Mouse (Mus musculus) 416B (cell line): ENCODE data around the gene Tmem268.
A peak's percentile ranks its signal among the peaks of the same experiment; 100 is the strongest.

Experiments used
- DNase-seq: peaks from one replicate; pipeline ENCODE4 v3.0.0; 2011; ENCODE audit warnings: low read depth

Tmem268 gene

DNA sequence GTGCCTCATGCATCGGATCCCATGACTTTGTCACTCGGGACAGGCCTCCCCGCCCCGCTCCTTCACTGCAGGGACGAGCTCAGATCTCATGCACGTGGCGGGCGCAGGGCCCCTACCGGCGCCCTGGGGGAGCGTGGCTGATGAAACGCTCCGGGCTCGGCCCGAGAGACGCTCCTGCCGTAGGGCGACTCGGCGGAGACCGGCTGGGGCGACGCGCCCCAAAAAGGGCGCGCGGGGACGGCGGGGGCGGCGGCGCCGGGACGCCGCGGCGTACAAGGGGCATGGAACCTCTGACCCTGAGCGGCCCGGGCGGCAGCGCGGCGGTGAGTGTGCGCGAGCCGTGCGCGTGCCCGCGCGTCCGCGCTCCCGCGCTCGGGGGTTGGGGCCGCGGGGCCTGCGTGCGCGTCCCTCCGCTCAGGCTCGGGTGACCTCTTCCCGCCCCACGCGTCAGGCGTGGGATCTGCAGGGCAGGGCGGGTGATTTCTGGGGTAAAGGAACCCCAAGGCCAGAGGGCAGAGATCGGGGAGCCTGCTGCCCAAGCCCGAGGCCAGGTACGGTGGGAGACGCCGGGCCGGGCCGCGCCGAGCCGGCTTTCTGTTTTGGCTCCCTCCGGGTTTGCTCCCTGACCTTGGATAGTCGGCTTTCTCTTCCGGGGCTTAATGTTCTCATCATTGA, at the start of gene Tmem268:
Tmem268 (plus strand) TSS at position 375 of the 675 bp plus-strand sequence.
- DNase-seq: peak; percentile 60

DNA sequence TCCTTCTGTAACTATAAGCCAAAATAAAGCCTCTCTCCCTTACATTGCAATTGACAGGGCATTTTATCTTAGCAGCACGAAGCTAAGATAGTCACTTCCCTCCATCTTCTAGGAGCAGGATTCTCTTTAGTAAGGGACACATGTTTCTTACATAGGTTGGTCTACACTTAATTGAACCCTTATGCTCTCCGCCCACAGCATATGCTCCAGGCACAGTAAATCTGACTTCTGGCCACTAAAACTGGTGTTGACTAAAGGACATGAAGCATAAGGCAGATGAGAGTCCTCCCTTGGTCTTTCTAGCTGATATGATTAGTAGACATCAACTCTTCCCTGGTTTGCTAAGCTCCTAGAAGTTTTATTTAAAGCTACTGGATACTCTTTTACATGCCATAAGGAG, 45.7 kb upstream of the Tmem268 start:
- no peak for DNase-seq

DNA sequence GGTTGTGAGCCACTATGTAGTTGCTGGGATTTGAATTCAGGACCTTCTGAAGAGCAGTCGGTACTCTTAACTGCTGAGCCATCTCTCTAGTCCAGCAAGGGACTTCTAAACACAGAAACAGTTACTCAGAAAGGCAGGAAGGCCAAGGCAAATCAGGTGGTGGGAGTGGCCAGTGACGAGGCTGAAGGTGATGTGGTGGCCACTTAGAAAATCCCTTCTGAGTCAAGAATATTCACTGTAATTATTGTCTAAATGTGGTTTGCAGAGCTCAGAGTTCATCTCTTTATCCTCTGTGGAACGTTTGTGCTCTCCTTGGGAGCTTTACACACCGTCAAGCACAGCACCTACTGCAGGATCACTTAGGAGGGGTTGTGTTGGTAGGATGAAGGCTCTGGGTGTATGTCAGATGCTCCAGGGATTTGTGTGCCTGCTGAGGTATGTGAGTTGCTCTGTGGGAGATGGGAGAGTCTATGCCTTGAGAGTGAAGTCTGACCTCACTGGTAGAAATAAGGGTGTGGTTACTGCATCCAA, 44.1 kb upstream of the Tmem268 start:
- no peak for DNase-seq

DNA sequence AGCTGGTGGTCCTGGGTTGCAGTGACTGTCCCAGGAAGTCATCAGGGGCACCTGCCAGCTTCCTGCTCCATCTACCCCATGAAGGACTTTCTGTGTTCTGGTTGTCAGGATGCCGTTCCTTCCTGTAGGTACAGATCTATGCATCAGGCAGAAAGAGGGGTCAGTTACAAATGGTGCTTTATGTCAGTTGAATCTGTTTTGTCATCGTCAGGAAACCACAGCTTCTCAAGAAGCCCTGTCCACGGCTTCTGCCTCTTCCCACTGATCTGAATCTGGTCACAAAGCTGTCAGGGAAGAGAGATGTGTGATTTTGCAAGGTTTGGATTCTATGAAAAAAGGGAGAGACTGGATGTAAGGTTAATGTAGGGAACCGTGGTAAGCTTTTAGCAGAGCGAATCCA, 43.6 kb upstream of the Tmem268 start:
- peak; percentile 12 for DNase-seq

DNA sequence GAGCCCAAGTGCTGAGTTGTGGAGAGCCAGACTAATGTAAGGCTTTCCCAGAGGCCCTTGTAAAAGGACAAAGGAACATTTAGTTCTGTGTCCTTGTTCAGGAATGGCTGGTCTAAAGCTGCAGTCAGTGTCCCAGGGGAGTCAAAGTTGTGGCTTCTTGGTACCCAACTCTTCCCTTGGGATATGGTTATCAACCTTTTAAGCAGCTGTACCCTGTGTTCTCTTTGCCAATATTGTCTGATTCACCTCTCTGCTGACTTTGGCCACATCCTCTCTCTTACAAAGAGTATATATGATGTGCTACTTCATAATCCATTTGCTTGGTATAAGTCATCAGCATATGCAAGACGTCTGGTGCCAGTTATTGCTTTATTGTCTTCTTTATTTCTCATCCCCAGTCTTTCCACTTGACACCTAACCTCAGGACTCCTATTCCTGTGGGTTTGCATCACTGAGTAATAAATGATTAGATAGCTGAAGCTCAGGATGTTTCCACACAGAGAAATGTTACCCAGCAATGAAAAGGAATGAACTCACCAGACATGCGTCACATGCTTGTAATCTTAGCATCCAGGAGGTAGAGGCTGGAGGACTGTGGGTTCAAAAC, 36.7 kb upstream of the Tmem268 start:
- no peak for DNase-seq

DNA sequence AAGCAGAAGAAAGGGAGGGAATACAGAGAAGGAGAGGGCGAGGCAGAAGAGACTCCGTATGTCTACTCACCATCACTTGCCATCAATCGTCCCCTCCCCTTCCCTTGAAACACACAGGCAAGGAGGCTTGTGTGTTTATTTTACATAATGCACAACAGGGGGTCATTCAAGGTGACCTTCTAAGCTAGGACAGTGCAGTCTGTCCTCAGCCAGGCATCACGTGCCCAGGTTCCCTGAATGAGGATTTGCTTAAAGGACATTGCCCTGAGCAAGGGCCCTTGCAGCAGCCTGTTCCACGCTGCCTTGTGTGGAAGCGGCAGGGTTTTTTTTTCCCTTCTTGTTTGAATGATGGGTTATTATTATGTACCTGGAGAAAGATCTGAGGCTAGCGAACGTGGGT, 33.1 kb upstream of the Tmem268 start:
- no peak for DNase-seq

DNA sequence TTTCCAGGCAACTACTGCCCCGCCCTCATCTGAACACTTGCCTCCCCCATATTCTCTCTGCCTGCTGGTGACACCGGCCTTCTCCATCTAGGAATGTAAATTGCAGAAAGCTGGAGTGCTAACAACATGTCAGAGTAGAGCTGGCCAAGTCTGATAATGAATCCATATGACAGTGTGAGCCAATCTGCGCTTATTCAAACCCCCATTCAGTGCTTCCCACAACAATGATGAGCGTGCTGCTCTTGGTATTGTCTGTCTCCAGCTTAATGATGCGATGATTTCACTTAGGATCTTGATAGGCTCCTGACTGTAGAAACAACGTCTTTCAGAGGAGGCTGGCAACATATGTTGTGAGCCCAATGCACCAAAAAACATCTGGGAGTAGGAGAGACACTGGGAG, 29.6 kb upstream of the Tmem268 start:
- DNase-seq: no peak

DNA sequence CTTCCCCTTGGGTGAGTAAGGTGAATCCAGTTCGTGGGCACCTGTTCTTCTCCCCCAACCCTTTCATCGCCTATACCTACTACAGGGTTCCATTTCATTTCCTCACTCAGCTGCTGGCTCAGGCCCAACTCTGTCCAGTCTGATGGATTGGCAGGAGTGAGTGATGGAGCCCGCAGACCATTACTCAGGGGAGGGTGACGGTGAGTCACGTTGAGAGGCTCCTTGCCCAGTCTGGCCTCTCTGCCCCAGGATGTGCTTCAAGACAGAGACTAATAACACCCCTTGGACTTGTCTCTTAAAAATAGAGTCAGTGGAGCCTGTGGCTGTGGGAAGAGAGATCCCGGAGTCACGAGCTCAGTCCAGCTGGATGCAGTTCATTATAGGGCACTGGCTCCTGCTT, 28.2 kb upstream of the Tmem268 start:
- no peak for DNase-seq

DNA sequence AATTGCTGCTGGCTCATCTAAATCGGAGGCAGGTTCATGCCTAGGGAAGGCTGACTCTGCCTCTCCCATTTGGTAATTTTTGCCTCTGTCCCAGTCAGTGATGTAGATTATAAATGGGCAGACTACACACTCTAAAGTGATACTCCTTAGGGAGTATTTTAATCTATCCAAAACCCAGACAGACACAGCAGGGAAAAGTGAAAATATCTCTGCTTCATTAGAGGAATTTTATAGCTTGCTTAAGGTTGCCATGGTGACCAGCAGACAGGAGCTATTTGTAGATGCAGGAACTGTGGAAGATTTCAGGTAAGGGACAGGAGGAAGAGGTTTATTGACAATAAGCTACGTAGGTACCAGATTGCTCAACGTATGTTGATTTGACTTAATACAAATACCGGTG, 21.0 kb upstream of the Tmem268 start:
- no peak for DNase-seq

DNA sequence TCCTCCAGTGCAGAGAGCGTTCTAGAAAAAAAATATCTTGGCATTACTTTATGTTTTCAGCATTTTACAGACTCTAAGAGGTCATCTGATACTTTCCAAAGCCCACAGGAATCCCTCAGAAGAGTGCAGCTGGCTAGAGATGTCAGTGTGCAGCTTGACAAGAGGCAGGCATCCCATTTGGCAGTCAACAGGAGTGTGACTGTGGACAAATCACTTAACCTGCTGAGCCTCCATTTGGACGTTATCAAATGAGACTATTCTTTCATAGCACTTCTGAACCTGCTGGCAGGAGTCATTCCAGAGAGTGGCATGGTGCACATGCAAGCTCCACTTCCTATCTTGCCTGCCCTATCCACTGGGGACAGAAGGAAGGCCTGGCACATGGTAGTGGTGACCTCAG, 16.4 kb upstream of the Tmem268 start:
- no peak for DNase-seq

DNA sequence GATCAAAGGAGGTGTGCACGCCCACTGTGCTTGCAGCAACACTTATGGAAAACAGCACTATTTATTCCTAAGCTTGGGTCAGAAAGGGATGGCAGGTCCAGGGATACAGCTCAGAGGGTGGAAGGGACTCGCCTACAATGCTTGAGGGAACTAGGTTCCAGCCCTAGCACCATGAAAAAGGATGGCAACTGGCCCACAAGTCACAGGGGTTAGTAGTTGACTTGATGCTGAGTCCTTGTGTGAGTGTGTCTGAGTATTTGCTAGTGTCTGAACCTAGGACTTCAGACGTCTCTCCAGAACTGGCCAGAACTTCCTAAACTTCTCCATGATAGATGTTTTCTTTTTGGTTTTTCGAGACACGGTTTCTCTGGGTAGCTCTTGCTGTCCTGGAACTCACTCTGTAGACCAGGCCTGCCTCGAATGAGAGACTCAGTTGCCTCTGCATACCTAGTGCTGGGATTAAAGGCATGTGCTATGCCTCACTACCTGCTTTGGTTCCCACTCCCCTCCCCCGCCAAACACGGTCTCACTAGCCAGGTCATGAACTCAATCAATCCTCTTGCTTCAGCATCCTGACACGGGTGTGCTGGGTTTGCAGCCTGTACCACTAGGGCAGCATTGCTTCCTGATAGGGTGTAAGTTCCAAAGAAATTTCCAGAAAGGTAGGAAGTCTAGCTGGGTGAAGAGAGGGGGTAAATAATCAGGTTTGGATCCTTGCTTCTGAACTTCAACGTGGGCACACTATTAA, 14.7 kb upstream of the Tmem268 start:
- no peak for DNase-seq

DNA sequence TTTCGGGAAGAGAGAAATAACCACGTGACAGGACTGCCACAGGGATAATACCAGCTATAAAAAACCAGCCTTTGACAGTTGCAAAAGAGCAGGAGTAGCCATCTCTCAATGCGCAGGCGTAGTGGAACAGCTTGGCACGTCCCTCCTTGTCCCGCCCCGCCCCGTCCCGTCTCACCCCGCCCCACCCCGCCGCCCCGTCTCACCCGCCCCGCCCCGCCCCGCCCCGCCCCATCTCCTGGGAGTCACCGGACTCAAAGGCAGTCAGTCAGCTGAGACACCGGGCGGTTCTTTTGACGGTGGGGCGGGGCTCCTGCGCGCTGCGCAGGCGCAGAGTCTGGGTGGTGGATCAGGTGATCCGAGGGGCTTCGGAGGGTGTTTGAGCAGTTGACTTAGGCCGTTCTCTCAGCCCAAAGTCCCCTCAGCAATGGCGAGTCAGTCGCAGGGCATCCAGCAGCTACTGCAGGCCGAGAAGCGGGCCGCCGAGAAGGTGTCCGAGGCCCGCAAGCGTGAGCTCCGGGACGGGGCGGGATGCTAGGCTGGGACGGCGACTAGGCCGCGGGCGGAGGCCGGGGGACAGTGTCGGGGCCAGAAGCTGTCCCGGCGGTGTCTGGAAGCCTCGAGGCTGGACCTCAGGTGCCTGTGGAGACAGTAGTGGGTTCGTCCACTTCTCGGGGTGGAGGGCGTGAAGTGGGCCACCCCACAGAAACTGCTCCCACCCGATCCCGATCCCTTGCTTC, 13.9 kb upstream of the Tmem268 start, which contains the start of gene Atp6v1g1:
Atp6v1g1 (plus strand) TSS at position 279 of the 737 bp plus-strand sequence.
- peak; percentile 91 for DNase-seq

DNA sequence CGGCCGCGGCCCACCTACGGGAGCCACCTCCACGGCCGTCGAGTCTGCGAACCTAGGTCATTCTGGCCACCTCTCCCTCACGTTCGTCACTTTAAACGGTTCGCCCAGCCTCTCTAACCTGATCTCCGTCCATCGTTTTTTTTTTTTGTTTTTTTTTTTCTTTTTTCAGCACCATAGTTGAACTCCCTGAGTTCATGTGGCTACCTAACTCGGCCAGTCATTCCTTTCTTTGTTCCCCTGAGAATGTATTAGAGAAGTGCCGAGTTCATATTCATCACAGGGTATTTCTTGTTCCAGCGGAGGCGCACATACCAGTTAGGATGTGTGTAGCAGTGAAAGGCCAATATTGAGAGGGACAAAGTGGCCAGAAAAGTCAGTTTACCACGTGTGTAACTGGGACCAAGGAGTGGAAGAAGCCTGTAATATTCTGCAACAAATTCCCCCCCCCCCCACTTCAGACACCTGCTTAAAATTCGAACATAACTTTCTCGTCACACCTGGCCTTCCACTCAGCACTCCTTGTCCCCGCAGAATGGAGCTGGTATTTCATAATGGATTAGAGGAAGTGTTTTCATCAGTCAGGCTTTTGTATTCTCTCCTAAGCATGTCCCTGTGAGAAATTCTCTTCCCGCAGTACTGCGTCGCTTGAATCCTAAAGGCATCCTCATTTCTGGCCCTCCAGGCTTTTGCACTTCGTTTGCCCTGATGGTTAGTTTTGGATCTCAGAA, 13.2 kb upstream of the Tmem268 start:
- DNase-seq: peak; percentile 18

DNA sequence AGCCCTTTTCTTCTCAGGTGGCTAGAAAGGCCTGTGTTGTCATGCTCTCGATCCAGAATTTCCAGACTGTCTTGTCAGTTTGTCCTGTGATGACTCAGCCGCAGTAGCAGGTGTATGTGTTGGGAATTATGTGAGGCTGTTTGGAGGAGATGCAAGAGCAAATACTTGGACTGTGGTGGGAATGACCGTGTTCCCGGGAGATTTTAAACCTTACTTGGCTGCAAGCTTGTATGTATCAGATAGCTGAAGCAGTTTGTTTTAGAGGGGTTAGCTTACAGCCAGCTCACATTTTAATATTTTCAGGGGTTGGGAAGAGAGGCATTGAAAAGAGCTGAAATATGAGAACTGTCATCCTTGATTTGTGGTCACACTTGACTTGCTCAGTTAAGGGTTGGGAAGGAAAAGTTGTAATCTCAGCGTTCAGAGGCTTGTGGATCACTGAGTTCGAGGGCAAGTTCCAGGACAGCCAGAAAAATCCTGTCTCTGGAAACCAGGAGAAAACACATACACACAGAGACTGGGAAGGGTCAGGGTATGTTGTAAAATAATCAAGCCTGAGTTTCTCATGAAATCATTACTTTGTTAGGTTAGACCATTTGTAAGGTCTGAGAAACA, 12.0 kb upstream of the Tmem268 start:
- DNase-seq: no peak

DNA sequence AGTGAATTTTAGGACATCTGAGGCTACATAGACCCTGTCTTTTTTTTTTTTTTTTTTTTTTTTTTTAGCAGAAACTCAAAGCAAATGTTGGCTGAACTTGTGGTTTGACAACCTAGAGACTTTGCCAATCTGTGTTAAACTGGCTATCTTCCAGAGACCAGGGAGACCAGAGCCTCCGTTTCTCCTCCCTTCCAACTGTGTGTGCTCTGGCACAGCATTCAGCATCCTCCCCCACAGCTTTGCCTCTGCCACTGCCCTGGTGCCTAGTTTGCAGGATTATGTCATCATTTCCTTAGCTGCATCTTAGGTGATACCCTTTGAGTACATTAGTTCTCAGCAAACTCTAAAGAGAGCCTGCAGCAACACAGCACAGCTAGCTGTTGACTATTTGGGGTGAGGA, 10.8 kb upstream of the Tmem268 start:
- peak; percentile 31 for DNase-seq

DNA sequence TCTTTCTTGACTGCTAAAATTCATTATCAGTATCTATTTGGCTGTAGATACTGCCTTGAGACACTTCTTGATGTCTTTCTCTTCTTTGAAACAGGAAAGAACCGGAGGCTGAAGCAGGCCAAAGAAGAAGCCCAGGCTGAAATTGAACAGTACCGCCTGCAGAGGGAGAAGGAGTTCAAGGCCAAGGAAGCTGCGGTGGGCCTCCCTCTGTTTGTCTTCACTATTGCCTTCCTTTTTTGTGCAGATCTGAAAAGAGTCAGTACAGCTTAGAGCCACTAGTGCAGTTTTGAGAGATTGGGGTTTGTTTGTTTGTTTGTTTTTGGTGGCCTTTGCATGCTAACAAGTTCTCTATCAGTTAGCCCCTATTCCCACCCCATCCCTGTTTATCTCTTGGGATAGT, 10.1 kb upstream of the Tmem268 start:
- no peak for DNase-seq

DNA sequence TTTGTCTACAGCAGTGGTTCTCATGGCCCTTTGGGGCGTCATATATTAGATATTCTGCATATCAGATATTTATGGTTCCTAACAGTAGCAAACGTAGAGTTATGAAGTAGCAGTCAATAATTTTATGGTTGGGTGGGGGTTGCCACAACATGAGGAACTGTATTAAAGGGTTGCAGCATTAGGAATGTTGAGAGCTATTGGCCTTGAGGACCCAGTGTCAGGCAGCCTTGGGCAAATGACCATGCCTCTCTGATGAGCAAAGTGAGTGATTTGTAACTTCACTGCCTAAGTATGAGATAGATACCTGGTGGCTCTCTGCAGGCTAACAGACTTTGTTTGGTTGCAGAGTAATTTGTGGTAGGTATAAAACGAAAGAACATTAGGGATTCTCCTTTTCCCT, 7.7 kb upstream of the Tmem268 start:
- DNase-seq: no peak

DNA sequence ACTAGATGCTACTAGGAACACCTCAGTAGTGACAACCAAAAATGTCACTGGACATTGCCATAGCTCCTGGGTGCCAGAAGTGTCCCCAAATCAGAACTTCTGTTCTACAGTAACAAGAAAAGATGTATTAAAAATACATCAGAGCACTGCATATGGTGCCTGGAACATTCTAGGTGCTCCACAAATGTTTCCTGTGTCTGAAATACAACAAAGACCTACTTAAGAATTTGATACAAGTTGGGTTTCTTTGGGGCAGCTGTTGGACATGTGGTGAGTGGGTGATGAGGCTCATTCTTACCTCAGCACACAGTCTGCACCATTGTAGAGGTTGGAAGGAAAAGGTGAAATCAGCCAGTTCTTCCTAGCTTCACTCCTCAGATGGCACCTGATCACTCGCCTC, 5.7 kb upstream of the Tmem268 start:
- DNase-seq: no peak

DNA sequence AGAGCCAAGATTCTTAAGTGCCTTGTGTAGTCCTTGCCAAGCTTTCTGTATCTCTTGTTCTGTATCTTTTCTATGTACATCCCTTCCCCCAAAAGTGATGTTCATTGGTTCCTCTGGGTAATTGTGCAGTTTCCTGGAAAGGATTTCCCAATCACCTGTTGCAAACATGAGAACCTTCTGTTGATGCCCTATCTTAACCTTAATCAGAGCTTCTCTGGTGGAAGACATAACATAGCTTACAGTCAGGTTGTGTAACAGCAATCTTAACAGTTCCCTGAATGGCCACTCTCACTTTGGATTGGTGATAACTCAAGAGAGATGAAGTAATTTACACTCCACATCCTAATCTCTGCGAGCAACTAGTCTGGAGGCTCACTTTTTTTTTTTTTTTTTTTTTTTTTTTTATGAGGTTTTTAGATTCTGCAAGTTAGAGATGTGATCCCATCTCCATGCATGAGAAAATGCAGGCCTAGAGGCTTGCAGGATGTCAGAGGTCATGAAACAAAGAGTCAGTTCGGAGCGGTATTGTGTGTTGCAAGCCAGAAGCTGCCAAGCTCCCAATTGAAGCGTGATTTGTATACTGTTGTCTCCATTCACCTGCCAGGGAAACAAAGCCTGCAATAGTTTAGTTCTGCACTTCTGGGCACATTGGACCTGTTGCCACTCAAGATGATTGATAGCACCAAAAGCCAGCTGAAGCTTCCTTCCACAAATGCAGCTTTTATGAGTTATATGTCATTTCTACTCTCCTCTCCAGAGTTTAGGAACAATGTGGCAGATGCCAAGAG, 4.6 kb upstream of the Tmem268 start:
- peak; percentile 88 for DNase-seq

DNA sequence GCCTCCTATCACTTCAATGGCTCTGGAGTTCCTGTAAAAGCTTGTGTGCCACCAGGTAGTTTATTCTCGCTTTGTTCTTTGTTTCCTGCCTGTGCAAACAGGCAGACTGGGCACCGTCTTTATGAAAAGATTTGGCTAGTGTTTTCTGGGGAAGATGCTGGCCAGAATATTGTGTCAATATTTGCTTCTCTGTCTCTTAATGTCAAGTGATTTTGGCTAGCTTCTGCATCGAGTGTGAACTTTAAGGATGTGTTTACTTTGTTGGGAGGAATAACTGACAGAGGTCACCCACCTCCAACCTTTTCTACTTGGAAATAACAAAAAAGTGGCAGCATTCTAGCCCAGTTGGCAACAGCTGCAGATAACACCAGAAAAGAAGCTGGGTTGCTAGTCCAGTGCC, 4.0 kb upstream of the Tmem268 start:
- DNase-seq: no peak
